Mouse (Mus musculus) stomach, postnatal 0 days (tissue): ENCODE measurements around the gene Ccr3.

Experiments used
- CTCF ChIP-seq: IDR thresholded peaks from 2 replicates; pipeline ENCODE4 v1.5.1; 2016; ENCODE audit warnings: antibody characterized with exemption, low read depth, mild to moderate bottlenecking, moderate library complexity
- EP300 ChIP-seq: optimal IDR thresholded peaks from 2 replicates; pipeline ENCODE3; 2016; ENCODE audit warnings: antibody characterized with exemption

GRCm38 (mm10) chr9:124071506-124071905 lies 49.7 kb downstream of the Ccr3 start:
- no peak for TF ChIP-seq CTCF
- TF ChIP-seq EP300, result no peak
